In genomic region chr1:133267813-133268492, GRCm38 (mm10) we compare ENCODE assay signal across 9 mouse cellular contexts. TPM values are rescaled to one million over a fixed set of nuclear protein-coding genes. Genes with fewer than 3 reads are reported as not detected.
DNase-seq lines count a peak whose midpoint lies in the region; ATAC-seq lines count a peak whose summit lies in the region.
"Had no signal": no experiment of that assay in that cellular context is flagged by ENCODE, and none has a peak within 500 bp of the region (broad histone marks: within the 10 kb centered on the region; RNA-seq: fewer than 3 reads in every experiment).

No protein-coding gene starts in this region.

- peaks cover 50% of the 10 kb centered on the region for H3K4me1 ChIP-seq in hindbrain, embryonic 10.5 days (replicated peaks)
- H3K4me1 ChIP-seq in liver, embryonic 16.5 days (ENCODE audit: control insufficient read depth, low read depth, low read length): peaks cover 24% of the 10 kb centered on the region

- peak overlapping the region; percentile 87 for H3K27ac ChIP-seq in hindbrain, embryonic 10.5 days
- H3K27ac ChIP-seq in liver, embryonic 16.5 days (ENCODE audit: low read length): no peak overlapping the region
- H3K27ac ChIP-seq: limb, embryonic 13.5 days had no signal

- H3K4me2 ChIP-seq in liver, embryonic 16.5 days (ENCODE audit: low read depth, low read length): no peak overlapping the region
- H3K4me2 ChIP-seq: limb, embryonic 13.5 days had no signal

- 16% methylated on average over 10 of the region's 10 CpGs for whole genome bisulfite sequencing in hindbrain, embryonic 10.5 days
- 22% methylated on average over 10 of the region's 10 CpGs for WGBS in liver, embryonic 16.5 days (ENCODE audit: insufficient replicate concordance)

- H3K36me3 ChIP-seq in hindbrain, embryonic 10.5 days: peaks cover 72% of the 10 kb centered on the region
- H3K36me3 ChIP-seq in liver, embryonic 16.5 days (ENCODE audit: control insufficient read depth, insufficient read depth): no peaks in the 10 kb centered on the region
- H3K36me3 ChIP-seq: limb, embryonic 13.5 days had no signal

- no peaks in the 10 kb centered on the region; the same call in 1 of the 2 replicates for H3K27me3 ChIP-seq in hindbrain, embryonic 10.5 days (ENCODE audit: insufficient read depth, poor library complexity, severe bottlenecking)
- no peaks in the 10 kb centered on the region for H3K27me3 ChIP-seq in liver, embryonic 16.5 days (ENCODE audit: control insufficient read depth, insufficient read depth, low read depth, low read length)

- no peak overlapping the region for H3K9ac ChIP-seq in liver, embryonic 16.5 days (ENCODE audit: low read depth, low read length)
- H3K9ac ChIP-seq: limb, embryonic 13.5 days had no signal

- H3K4me3 ChIP-seq in hindbrain, embryonic 10.5 days: no peak overlapping the region
- H3K4me3 ChIP-seq in liver, embryonic 16.5 days (ENCODE audit: low read depth, low read length): no peak overlapping the region
- H3K4me3 ChIP-seq: limb, embryonic 13.5 days had no signal

- peak; percentile 82 for ATAC-seq in liver, embryonic 16.5 days (ENCODE audit: low read depth)
- ATAC-seq in activated CD4-positive, CD25-positive, alpha-beta regulatory T cell, adult 4 months: no peak

- peak; percentile 43 for DNase-seq in cerebellum, adult 11-12 months
- DNase-seq in cerebellum, adult 8-10 months: no peak
- DNase-seq in Muller cell, postnatal 12 days (ENCODE audit: inconsistent ontology term): peak; percentile 77
- DNase-seq in hindbrain, embryonic 10.5 days (ENCODE audit: low spot score): peak; percentile 54
- DNase-seq in urinary bladder, postnatal 14 days (ENCODE audit: low spot score): no peak
- DNase-seq in right cerebral cortex, postnatal 25 days: no peak

- H3K9me3 ChIP-seq in hindbrain, embryonic 10.5 days: no peaks in the 10 kb centered on the region
- no peaks in the 10 kb centered on the region for H3K9me3 ChIP-seq in liver, embryonic 16.5 days (replicated peaks; ENCODE audit: control insufficient read depth, low read length)
- H3K9me3 ChIP-seq: limb, embryonic 13.5 days had no signal

RNA-seq across cellular contexts. Expression of gene Golt1a, which starts 41.6 kb away (rescaled TPM):
- not detected in 2 replicates for polyA plus RNA-seq in hindbrain, embryonic 10.5 days (2016; fragmentation: Nextera tagmentation; extraction: Ambion mirVana)
- polyA plus RNA-seq in liver, embryonic 16.5 days (2015; fragmentation: Nextera tagmentation; extraction: Ambion mirVana): 7.8 and 10.2 TPM in 2 replicates
- polyA plus RNA-seq in activated CD4-positive, CD25-positive, alpha-beta regulatory T cell, adult 4 months (2017; shearing (Covaris generic)): not detected
- polyA plus RNA-seq: limb, embryonic 13.5 days had no signal

RNA-seq across cellular contexts. Expression of gene Kiss1, which starts 53.7 kb away (rescaled TPM):
- not detected in 2 replicates for polyA plus RNA-seq in hindbrain, embryonic 10.5 days (2016; fragmentation: Nextera tagmentation; extraction: Ambion mirVana)
- not detected in 2 replicates for polyA plus RNA-seq in liver, embryonic 16.5 days (2015; fragmentation: Nextera tagmentation; extraction: Ambion mirVana)
- not detected for polyA plus RNA-seq in activated CD4-positive, CD25-positive, alpha-beta regulatory T cell, adult 4 months (2017; shearing (Covaris generic))
- polyA plus RNA-seq: limb, embryonic 13.5 days had no signal

Comparison
In these comparisons a context has a peak if more than half of its experiments do, and no peak if none do; other contexts are left out.
1. DNase-seq: peak in cerebellum, adult 11-12 months (single experiment), Muller cell, postnatal 12 days (single experiment) and hindbrain, embryonic 10.5 days (single experiment); none in cerebellum, adult 8-10 months (single experiment), urinary bladder, postnatal 14 days (single experiment) and right cerebral cortex, postnatal 25 days (single experiment).